Mouse (Mus musculus): ENCODE data around the gene Mafb.

DNA sequence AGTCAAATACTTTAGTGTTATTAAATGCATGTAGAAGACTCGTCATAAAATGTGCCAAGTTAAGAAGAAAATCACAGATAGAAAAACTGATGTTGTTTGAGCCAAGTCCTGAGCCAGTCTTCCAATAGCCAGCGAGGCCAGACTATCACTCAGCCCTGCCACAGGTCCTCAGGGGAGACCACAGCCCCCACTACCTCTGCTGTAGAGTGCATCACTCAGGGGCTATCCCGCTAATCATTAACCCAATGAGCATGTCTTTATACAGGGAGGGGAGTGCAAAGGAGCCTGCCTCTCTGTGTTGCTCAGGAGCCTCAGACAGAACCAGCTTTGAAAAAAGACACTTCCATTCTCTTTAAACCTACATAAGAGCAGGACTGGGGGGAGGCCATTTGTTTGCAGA is 16.6 kb upstream of the Mafb start:
- TF ChIP-seq EP300 (optimal IDR thresholded peaks at IDR 0.05) (no peak), CTCF (IDR thresholded peaks at IDR 0.05; ENCODE audit: low read depth) (no peak)

Data from stomach, postnatal 0 days (tissue).